Mouse (Mus musculus) embryonic fibroblast, embryonic 13.5 days (primary cell): Measurements from ENCODE around the gene Sirt1.

ENCODE experiments used
- CTCF ChIP-seq: IDR thresholded peaks from 2 replicates; pipeline ENCODE4 v1.5.1; 2011; ENCODE audit warnings: mild to moderate bottlenecking, control low read depth, low read length, moderate library complexity, borderline replicate concordance; ENCODE audit not compliant: insufficient read depth
- POLR2A ChIP-seq: IDR thresholded peaks from 2 replicates; pipeline ENCODE4 v1.6.1; 2011; ENCODE audit warnings: low read depth, mild to moderate bottlenecking, control low read depth, low read length, moderate library complexity

DNA sequence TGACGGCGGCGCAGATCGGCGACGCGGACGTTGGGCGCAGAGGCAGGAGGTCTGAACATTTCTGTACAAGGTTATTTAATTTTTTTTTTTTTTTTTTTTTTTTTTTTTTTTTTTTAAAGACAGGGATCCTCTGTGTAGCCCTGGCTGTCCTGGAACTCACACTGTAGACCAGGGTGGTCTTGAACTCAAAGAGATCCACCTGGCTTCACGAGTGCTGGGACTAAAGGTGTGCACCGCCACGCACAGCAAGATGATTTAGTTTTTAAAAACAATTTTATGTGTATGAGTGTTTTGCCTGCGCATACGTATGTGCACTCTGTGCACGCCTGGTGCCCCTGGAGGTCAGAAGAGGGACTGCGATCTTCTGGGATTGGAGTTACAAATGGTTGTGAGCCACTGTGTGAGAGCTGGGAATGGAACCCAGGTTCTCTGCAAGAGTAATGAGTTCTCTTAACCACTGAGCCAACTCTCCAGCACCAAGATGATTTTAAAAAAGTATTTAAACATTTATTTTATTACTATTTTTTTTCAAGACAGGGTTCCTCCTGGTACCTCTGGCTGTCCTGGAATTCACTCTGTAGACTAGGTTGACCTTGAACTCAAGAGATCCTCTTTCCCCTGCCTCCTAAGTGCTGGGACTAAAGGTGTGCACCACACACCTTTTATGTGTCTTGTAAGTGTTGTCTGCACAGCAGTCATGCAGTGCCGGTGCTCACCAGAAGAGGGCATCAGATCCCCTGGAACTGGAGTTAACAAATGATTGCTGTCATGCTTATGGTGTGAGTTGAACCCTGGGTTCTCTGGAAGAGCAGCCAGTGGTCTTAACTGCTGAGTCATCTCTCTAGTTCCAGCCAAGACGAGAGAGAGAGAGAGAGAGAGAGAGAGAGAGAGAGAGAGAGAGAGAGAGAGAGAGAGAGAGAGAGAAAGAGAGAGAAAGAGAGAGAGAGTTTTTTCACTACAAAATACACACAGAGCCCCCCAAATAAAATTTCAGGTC is 40.5 kb upstream of the Sirt1 start, which contains the start of gene Gm7075:
- TF ChIP-seq CTCF (peak; percentile 40; the same call in 1 of the 2 replicates), POLR2A (no peak)
